Mouse (Mus musculus) cerebellum, postnatal 36 days (tissue): ENCODE data around the gene Vps13d.

ENCODE experiments used
- DNase-seq, 2 experiments: peaks; one replicate each; pipeline ENCODE4 v3.0.0; 2021 to 2022; ENCODE audit warnings: mixed read lengths in 2 of 2

Vps13d gene

GRCm38 (mm10) chr4:144998808-144999571 is 195.8 kb downstream of the Vps13d start:
- DNase-seq: no peak

GRCm38 (mm10) chr4:144997887-144998658 is 196.7 kb downstream of the Vps13d start:
- no peak for DNase-seq

GRCm38 (mm10) chr4:144996996-144997820 is 197.6 kb downstream of the Vps13d start:
- no peak for DNase-seq

GRCm38 (mm10) chr4:144995826-144996225 is 199.0 kb downstream of the Vps13d start:
- DNase-seq: no peak

GRCm38 (mm10) chr4:144993047-144993917 is 201.5 kb downstream of the Vps13d start:
- no peak for DNase-seq

GRCm38 (mm10) chr4:144992413-144992812 is 202.4 kb downstream of the Vps13d start:
- DNase-seq: no peak

- DNase-seq: no peak
Measured at GRCm38 (mm10) chr4:144988443-144989206, 206.2 kb downstream of the Vps13d start.

GRCm38 (mm10) chr4:144986016-144986805 is 208.6 kb downstream of the Vps13d start:
- DNase-seq: no peak

GRCm38 (mm10) chr4:144983821-144984371 is 210.9 kb downstream of the Vps13d start:
- no peak for DNase-seq

GRCm38 (mm10) chr4:144983228-144983744 is 211.5 kb downstream of the Vps13d start:
- DNase-seq: no peak

- DNase-seq: no peak
Measured at GRCm38 (mm10) chr4:144980811-144981551, 213.8 kb downstream of the Vps13d start.

GRCm38 (mm10) chr4:144980110-144980509 is 214.7 kb downstream of the Vps13d start:
- no peak for DNase-seq

- DNase-seq: no peak
Measured at GRCm38 (mm10) chr4:144978039-144978438, 216.8 kb downstream of the Vps13d start.

- DNase-seq: no peak
Measured at GRCm38 (mm10) chr4:144977057-144977456, 217.7 kb downstream of the Vps13d start.

GRCm38 (mm10) chr4:144975505-144975904 is 219.3 kb downstream of the Vps13d start:
- no peak for DNase-seq

- DNase-seq: no peak
Measured at GRCm38 (mm10) chr4:144974458-144974857, 220.3 kb downstream of the Vps13d start.

GRCm38 (mm10) chr4:144972948-144973720 is 221.7 kb downstream of the Vps13d start:
- peak; percentile 74 to 75 for DNase-seq

GRCm38 (mm10) chr4:144971048-144971447 is 223.8 kb downstream of the Vps13d start:
- DNase-seq: no peak
